Mouse (Mus musculus) retina, embryonic 14.5 days (tissue): ENCODE data around the gene Wscd1.

ENCODE experiments used
- DNase-seq: peaks from one replicate; pipeline ENCODE4 v3.0.0-alpha.2; 2015; ENCODE audit warnings: low spot score

Gene Wscd1

GRCm38 (mm10) chr11:71749671-71750070 is at the start of gene Wscd1:
Gene Wscd1 (plus strand): TSS chr11:71749920.
- peak; percentile 77 for DNase-seq

GRCm38 (mm10) chr11:71728066-71728465 is 21.7 kb upstream of the Wscd1 start:
- no peak for DNase-seq

DNA sequence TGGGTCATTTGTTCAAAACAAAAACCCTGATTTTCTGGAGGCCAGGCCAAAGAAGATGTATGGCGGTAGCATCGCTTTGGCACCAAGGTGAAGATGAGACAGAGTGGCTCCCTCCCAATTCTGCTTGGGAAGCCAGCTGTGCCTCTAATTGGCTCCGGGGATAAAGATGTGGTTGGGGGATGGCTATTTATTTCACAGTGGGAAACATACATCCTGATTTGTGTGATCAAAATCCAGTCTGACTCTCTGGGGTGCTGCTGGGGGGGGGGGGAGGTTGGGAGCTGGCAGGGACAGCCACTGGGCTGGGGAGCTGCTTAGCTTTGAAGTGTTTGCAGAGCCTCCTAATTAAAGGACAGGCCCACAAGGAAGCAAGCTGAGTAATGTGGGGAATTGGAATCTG is 20.4 kb upstream of the Wscd1 start:
- DNase-seq: no peak

GRCm38 (mm10) chr11:71733771-71734170 is 15.9 kb upstream of the Wscd1 start:
- DNase-seq: no peak

DNA sequence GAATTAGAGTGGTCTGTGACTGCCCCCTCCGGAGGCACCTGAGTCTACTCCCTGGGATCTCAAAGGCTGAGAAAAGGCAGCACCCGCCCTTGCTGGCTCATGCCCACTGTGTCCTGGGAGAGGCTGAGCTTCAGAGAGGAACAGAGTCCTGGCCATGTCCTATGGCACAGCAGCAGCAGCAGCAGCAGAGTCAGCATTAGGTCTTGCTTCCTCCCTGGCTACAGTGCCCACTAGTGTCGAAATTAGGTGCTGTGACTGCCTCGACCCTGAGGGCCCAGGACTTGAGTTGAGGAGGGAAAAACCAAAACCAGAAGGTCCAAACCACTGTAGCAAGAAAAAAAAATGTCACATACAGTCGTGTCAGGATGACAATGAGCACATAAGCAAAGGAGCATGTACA is 12.6 kb upstream of the Wscd1 start:
- DNase-seq: peak; percentile 59

- no peak for DNase-seq
Observed at GRCm38 (mm10) chr11:71738501-71739045, 11.1 kb upstream of the Wscd1 start.

- no peak for DNase-seq
Observed at GRCm38 (mm10) chr11:71745875-71746274, 3.8 kb upstream of the Wscd1 start.

- DNase-seq: no peak
Observed at GRCm38 (mm10) chr11:71747719-71748118, 2.0 kb upstream of the Wscd1 start.

- DNase-seq: peak; percentile 83
Observed at GRCm38 (mm10) chr11:71750534-71751173, 934 bp downstream of the Wscd1 start.

- peak; percentile 45 for DNase-seq
Observed at GRCm38 (mm10) chr11:71751174-71751611, 1.5 kb downstream of the Wscd1 start.

DNA sequence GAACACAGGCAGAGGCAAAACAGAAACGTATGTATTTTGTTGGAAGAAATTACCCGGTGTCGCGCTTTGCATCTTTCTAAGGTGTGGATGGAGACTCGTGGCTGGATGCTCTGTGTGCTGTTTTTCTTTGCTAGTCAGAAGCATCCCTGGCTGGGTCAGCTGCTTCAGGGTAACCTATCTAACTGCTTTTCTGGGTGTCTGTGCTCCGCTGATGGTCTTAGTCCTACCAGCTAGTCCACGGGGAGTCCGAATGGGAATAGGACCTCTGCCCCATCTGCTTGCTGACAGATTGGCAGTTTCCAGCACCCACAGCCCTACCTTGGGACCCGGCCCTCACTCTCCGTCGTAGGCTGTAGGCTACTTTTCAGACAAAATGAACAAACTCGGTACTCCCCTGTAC is 2.0 kb downstream of the Wscd1 start:
- DNase-seq: no peak

- no peak for DNase-seq
Observed at GRCm38 (mm10) chr11:71752626-71753025, 2.9 kb downstream of the Wscd1 start.

DNA sequence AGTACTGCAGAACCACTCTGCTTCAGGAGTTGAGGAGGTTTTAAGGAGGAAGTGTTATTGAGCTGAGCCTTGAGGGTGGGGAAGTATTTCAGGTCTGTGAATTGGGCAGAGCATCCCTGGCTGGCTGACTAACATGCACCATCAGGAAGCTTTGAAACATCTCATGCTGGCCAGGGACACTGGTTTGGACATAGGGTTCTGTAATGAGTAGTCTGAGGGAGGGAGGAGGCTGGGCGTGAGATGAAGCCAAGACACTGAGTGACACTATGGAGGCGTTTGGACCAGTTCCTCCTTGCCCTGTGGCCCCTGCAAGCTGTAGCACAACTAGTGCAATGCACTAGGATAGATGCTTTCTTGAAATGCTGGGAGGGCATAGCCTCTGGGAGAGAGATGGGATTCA is 5.4 kb downstream of the Wscd1 start:
- DNase-seq: no peak

- no peak for DNase-seq
Observed at GRCm38 (mm10) chr11:71756325-71756724, 6.6 kb downstream of the Wscd1 start.

DNA sequence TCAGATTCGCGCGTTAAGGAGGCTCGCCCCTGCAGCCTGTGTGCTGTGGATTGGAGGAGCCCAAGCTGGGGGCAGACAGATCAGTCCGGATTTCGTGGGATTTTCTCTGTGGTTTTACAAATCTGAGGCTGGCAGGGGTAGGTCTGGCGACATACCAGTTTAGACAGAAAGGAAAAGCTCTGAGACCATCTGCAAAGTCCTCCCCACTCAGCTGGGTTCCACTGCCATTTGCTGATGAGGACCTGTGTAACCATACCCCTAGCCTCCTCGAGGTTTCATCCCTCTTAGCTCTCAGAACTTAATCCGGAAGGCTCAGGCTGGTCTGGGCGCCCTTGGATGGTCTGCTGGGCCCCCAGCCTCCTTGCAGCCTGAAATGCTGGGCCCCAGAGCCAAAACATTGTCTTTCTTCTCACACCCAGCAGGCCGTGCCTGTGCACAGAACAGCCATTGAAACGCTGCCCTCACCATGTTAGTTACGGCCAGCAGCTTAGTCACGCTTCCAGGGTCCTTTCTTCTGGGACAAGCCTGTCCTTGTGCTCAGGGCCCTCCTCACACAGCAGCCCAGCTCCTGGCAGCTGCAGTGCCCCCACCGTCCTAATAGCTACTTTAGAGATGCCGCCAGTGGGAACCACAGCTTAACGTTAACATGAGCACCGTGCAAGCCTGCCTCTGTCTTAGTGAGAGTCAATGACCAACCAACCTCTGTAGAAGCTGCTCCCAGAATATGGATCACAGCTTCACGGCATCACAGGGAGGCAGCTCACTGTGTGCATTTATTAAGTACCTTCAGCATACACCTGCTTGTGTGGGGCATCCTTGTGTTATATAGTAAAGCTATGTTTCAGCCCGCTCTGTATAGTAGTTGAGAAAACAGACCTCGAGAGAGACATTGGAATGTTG is 8.7 kb downstream of the Wscd1 start:
- peak; percentile 70 for DNase-seq

- no peak for DNase-seq
Observed at GRCm38 (mm10) chr11:71760991-71761390, 11.3 kb downstream of the Wscd1 start.

- DNase-seq: no peak
Observed at GRCm38 (mm10) chr11:71763154-71763553, 13.4 kb downstream of the Wscd1 start.

GRCm38 (mm10) chr11:71763651-71764275 is 14.0 kb downstream of the Wscd1 start:
- no peak for DNase-seq

DNA sequence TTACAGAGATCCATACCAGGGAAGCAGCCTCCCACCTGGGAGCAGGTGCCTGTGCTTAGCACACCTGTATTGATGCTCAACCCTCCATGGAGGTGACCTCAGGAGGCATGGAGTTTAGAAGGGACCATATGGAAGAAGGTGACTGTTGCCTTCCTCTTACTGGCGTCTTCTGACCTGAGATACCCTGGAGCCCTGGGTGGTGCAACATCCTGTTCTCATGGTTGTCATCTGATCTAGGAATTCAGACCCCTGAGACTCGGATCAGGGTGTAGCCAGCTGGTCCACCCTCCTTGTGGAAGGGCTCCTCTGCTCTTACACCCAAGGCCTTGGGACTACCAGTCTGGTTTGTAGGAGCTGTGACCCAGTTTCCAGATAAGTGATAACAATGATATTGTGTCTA is 15.0 kb downstream of the Wscd1 start:
- DNase-seq: no peak

GRCm38 (mm10) chr11:71765335-71765734 is 15.6 kb downstream of the Wscd1 start:
- no peak for DNase-seq

DNA sequence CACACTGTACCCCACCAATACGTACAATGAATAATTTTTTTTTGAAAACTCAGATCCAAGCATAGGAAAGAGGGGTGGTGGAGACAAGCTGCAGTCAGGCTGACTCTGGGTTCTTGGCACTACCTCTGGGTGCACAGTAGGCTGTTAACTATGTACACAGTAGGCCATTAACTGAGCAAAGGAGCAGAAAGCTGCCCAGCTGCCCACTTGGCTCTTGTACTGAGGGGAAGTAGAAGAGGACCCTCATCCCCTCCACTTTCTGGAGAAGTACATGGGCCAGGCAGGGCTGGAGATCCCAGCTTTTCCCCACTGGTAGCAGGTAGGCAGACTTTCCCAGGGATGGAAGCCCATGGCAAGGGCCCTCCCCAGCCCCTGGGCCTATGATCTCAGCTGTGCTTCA is 16.7 kb downstream of the Wscd1 start:
- DNase-seq: no peak

DNA sequence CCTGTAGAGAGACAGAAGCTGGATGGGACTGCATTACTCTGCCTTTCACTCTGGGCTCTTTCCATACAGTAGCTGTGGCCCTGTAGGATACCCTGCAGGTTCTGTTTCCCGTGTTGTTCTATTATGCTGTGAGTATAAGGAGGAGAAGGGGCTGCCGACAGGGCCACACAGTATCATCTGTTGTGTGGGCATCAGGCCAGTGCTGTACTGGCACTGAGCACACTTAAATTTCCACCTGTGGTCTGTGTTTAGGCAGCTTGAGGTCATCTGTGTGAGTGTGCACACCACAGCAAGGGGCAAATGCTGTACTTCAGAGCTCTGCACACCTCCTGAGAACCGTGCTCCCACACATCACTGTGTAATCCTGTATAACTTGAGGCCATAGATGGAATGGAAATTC is 18.0 kb downstream of the Wscd1 start:
- no peak for DNase-seq

DNA sequence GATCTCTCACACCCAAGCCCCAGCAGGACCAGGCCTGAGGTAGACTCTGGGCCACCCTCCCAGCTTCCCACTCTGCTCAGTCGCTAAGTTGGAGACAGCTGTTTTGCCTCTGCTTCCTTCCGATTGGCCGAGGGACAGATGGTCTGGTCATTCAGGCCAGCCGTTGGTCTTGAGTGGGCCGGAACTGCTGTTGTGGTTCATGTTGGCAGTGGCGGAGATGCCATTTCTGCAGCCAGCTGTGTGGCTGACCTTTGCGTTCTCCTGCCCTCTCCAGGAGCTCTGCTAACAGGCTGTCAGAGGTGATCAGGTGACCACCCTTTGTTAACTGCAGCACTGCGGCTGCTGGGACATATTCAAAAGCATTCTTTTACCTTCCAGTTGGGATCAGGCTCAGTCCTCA is 20.0 kb downstream of the Wscd1 start:
- DNase-seq: no peak
